ENCODE assay signal across 13 mouse cellular contexts in genomic region chr4:120368031-120368430, GRCm38 (mm10). TPM values are rescaled to one million over a fixed set of nuclear protein-coding genes. Genes with fewer than 3 reads are reported as not detected.
DNase-seq lines count a peak whose midpoint lies in the region; ATAC-seq lines count a peak whose summit lies in the region.
"Had no signal": no experiment of that assay in that cellular context is flagged by ENCODE, and none has a peak within 500 bp of the region (broad histone marks: within the 10 kb centered on the region; RNA-seq: fewer than 3 reads in every experiment).

No protein-coding gene starts in this region.

- H3K36me3 ChIP-seq in heart, embryonic 11.5 days (ENCODE audit: control insufficient read depth, insufficient read depth, low read length) = no peaks in the 10 kb centered on the region
- no peaks in the 10 kb centered on the region for H3K36me3 ChIP-seq in midbrain, embryonic 11.5 days (ENCODE audit: control insufficient read depth, insufficient read depth, low read length)
- H3K36me3 ChIP-seq in midbrain, embryonic 16.5 days (ENCODE audit: control insufficient read depth, insufficient read depth, low read length) = no peaks in the 10 kb centered on the region
- H3K36me3 ChIP-seq: embryonic facial prominence, embryonic 10.5 days; forebrain, embryonic 10.5 days; heart, embryonic 10.5 days; heart, embryonic 15.5 days; hindbrain, embryonic 10.5 days had no signal

- intact Hi-C loops in heart, postnatal 25 days (cut with DNase I) = loop anchor here (2.0 kb wide), 1 partner anchor 143 kb away; no protein-coding TSS in a partner anchor

- no peak for DNase-seq in heart, postnatal 25 days (ENCODE audit: low spot score)
- DNase-seq in midbrain, embryonic 11.5 days (ENCODE audit: low spot score, missing footprints) = peak; percentile 44
- peak; percentile 63 for DNase-seq in testis, postnatal 14 days (ENCODE audit: low spot score)

- no peak for ATAC-seq in heart, embryonic 11.5 days (replicated peaks; ENCODE audit: insufficient number of reproducible peaks, low FRiP score, low TSS enrichment)
- ATAC-seq in midbrain, embryonic 11.5 days (ENCODE audit: low FRiP score) = no peak
- no peak for ATAC-seq in midbrain, embryonic 16.5 days
- ATAC-seq in erythroblast, adult 5-6 weeks (replicated peaks; ENCODE audit: low FRiP score, poor library complexity, severe bottlenecking) = 0 out of 2 replicates have a peak, but pooled peaks have one; percentile 30

- H3K9ac ChIP-seq in heart, embryonic 11.5 days (ENCODE audit: low read depth, low read length) = 0 out of 2 replicates have a peak overlapping the region, but pooled peaks have one; percentile 2
- H3K9ac ChIP-seq in midbrain, embryonic 11.5 days (ENCODE audit: low read length) = no peak overlapping the region
- H3K9ac ChIP-seq in midbrain, embryonic 16.5 days (ENCODE audit: low read depth, low read length) = no peak overlapping the region
- H3K9ac ChIP-seq: heart, embryonic 15.5 days; hindbrain, embryonic 14.5 days had no signal

- no peak overlapping the region for H3K4me3 ChIP-seq in heart, embryonic 11.5 days (ENCODE audit: low read depth, low read length)
- no peak overlapping the region for H3K4me3 ChIP-seq in midbrain, embryonic 11.5 days (ENCODE audit: low read depth, low read length)
- no peak overlapping the region for H3K4me3 ChIP-seq in midbrain, embryonic 16.5 days (ENCODE audit: low read depth, low read length)
- H3K4me3 ChIP-seq: embryonic facial prominence, embryonic 10.5 days; erythroblast, embryonic 14.5 days; forebrain, embryonic 10.5 days; heart, embryonic 10.5 days; heart, embryonic 15.5 days; hindbrain, embryonic 10.5 days had no signal

- H3K27ac ChIP-seq in heart, embryonic 11.5 days (ENCODE audit: low read depth, low read length) = no peak overlapping the region
- H3K27ac ChIP-seq in midbrain, embryonic 11.5 days (ENCODE audit: low read depth, low read length) = no peak overlapping the region
- H3K27ac ChIP-seq in midbrain, embryonic 16.5 days (ENCODE audit: low read length) = no peak overlapping the region
- H3K27ac ChIP-seq: embryonic facial prominence, embryonic 10.5 days; forebrain, embryonic 10.5 days; heart, embryonic 10.5 days; heart, embryonic 15.5 days; hindbrain, embryonic 10.5 days; hindbrain, embryonic 14.5 days had no signal

- H3K4me1 ChIP-seq in heart, embryonic 11.5 days (ENCODE audit: control insufficient read depth, insufficient read depth, low read length) = peaks cover 10% of the 10 kb centered on the region
- peaks cover 34% of the 10 kb centered on the region for H3K4me1 ChIP-seq in midbrain, embryonic 11.5 days (ENCODE audit: control insufficient read depth, insufficient read depth, low read length)
- H3K4me1 ChIP-seq in midbrain, embryonic 16.5 days (ENCODE audit: control insufficient read depth, insufficient read depth, low read length) = peaks cover 36% of the 10 kb centered on the region

- H3K27me3 ChIP-seq in heart, embryonic 11.5 days (ENCODE audit: control insufficient read depth, insufficient read depth, low read length) = peaks cover 44% of the 10 kb centered on the region
- H3K27me3 ChIP-seq in midbrain, embryonic 11.5 days (ENCODE audit: control insufficient read depth, insufficient read depth, low read length) = peaks cover 2% of the 10 kb centered on the region; the same call in 1 of the 2 replicates
- no peaks in the 10 kb centered on the region for H3K27me3 ChIP-seq in midbrain, embryonic 16.5 days (ENCODE audit: control insufficient read depth, insufficient read depth, low read depth, low read length)

- WGBS in heart, embryonic 11.5 days (ENCODE audit: insufficient replicate concordance) = 62% methylated on average over 2 of the region's 2 CpGs
- WGBS in midbrain, embryonic 11.5 days = 89% methylated on average over 2 of the region's 2 CpGs
- WGBS in midbrain, embryonic 16.5 days = 93% methylated on average over 2 of the region's 2 CpGs

- no peaks in the 10 kb centered on the region for H3K9me3 ChIP-seq in heart, embryonic 11.5 days (replicated peaks; ENCODE audit: control insufficient read depth, low read length)
- H3K9me3 ChIP-seq in midbrain, embryonic 11.5 days (ENCODE audit: control insufficient read depth, low read length) = no peaks in the 10 kb centered on the region
- H3K9me3 ChIP-seq in midbrain, embryonic 16.5 days (replicated peaks; ENCODE audit: control insufficient read depth, low read length, poor library complexity, severe bottlenecking) = no peaks in the 10 kb centered on the region
- H3K9me3 ChIP-seq: embryonic facial prominence, embryonic 10.5 days; forebrain, embryonic 10.5 days; heart, embryonic 10.5 days; heart, embryonic 15.5 days; hindbrain, embryonic 10.5 days had no signal

- H3K4me2 ChIP-seq in heart, embryonic 11.5 days = no peak overlapping the region
- no peak overlapping the region for H3K4me2 ChIP-seq in midbrain, embryonic 11.5 days
- no peak overlapping the region for H3K4me2 ChIP-seq in midbrain, embryonic 16.5 days (ENCODE audit: low read length)
- H3K4me2 ChIP-seq: heart, embryonic 15.5 days; hindbrain, embryonic 14.5 days had no signal

RNA-seq across cellular contexts. Expression of gene Scmh1, which starts 37.0 kb away (rescaled TPM):
- polyA plus RNA-seq in heart, embryonic 11.5 days (2014; fragmentation: Nextera tagmentation; extraction: Ambion mirVana) = 67.0 and 72.9 TPM in 2 replicates
- 10 to 100 TPM; 59.3 to 64.7 TPM for total RNA-seq in heart, postnatal 25 days (2021)
- 41.1 and 44.8 TPM in 2 replicates for polyA plus RNA-seq in midbrain, embryonic 11.5 days (2014; fragmentation: Nextera tagmentation; extraction: Ambion mirVana)
- 92.3 and 97.8 TPM in 2 replicates for polyA plus RNA-seq in midbrain, embryonic 16.5 days (2015; fragmentation: Nextera tagmentation; extraction: Ambion mirVana)
- total RNA-seq in erythroblast, adult 5-6 weeks (2015; ENCODE audit: low replicate concordance) = 7.3 and 9.8 TPM in 2 replicates
- 3.2 and 4.7 TPM in 2 replicates for total RNA-seq in erythroblast, adult 5-6 weeks (2017; ENCODE audit: low replicate concordance)
